Mouse (Mus musculus): ENCODE measurements around the gene Rnd2. TPM values are rescaled to one million over a fixed set of nuclear protein-coding genes. Genes with fewer than 3 reads are reported as not detected.
A peak's percentile ranks its signal among the peaks of the same experiment; 100 is the strongest.
"Not testable (repeated sequence)": the region's sequence is repeated elsewhere in the genome, so short reads cannot be mapped to it uniquely, and the experiment has no call there.

The Rnd2 gene
- polyA plus RNA-seq, 1 experiment from 2014 or later: 61.8 TPM

DNA sequence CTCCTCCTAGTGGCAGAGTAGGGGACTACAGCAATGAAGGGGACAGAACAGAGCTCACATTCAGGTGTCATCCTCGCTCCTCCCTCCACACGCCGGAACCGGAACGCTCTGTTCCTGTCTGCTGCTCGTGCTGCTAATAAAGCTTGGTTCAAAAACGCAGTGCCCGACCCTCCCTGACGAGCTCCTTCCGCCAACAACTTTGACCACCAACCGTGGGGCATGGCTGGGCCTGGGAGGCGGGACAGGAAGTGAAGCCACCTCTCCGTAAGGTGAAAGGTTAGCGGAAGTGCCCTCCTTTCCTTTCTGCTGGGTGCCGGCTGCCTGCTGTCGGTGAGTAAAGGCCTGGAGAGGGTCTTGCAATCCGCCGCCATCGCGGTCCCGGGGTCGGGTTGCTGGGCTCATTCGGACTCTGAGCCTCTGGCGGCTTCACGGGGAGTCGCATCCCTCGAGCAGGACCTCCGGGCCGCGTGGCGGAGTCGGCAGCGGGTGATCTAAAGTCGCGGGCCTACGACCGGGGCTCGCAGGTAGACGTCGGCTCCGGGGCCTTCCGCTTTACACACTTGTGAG, 22.6 kb upstream of the Rnd2 start, which contains the start of gene Rpl27:
Gene Rpl27 (plus strand): TSS at position 172 of the 567 bp plus-strand sequence.
- Histone ChIP-seq H3K9me3 (ENCODE audit: control insufficient read depth, low read length) (no peaks in the 10 kb centered on the region), H3K36me3 (ENCODE audit: control insufficient read depth, insufficient read depth, low read length) (peaks cover 18% of the 10 kb centered on the region), H3K9ac (replicated peaks; ENCODE audit: low read depth, low read length) (peak within 1 kb of the TSS; percentile 90), H3K27ac (ENCODE audit: low read depth, low read length) (peak within 1 kb of the TSS; percentile 93), H3K4me1 (ENCODE audit: control insufficient read depth, insufficient read depth, low read length) (peaks cover 14% of the 10 kb centered on the region), H3K4me2 (ENCODE audit: low read depth, low read length) (peak within 1 kb of the TSS; percentile 99), H3K4me3 (ENCODE audit: low read depth, low read length) (peak within 1 kb of the TSS; percentile 78), H3K27me3 (ENCODE audit: control insufficient read depth, insufficient read depth, low read length) (no peaks in the 10 kb centered on the region; the same call in 1 of the 2 replicates)
- WGBS: under 1% methylated on average over 42 of the region's 42 CpGs
- ATAC-seq (ENCODE audit: low read depth): peak; percentile 98

DNA sequence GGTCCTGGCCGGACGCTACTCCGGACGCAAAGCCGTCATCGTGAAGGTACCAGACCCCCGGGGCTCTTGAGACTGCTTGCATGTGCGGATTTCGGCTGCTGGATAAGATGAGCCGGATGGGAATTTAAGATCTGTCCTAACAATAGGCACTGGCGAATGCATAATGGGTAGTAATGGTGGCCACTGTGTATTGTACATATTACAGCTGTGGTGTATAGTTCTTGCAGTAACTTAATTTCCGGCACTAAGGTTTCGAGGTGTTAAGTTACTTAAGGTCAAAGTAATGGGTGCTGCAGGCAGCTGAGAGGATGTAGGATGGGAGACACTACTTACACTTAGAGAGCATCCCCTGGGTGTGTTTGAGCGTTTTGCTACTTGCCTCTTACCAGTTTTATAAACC, 22.0 kb upstream of the Rnd2 start:
- Histone ChIP-seq H3K9me3 (ENCODE audit: control insufficient read depth, low read length) (no peaks in the 10 kb centered on the region), H3K9ac (replicated peaks; ENCODE audit: low read depth, low read length) (peak overlapping the region; percentile 90), H3K4me2 (ENCODE audit: low read depth, low read length) (peak overlapping the region; percentile 99), H3K27me3 (ENCODE audit: control insufficient read depth, insufficient read depth, low read length) (no peaks in the 10 kb centered on the region; the same call in 1 of the 2 replicates), H3K4me1 (ENCODE audit: control insufficient read depth, insufficient read depth, low read length) (peaks cover 14% of the 10 kb centered on the region), H3K4me3 (ENCODE audit: low read depth, low read length) (peak overlapping the region; percentile 78), H3K27ac (ENCODE audit: low read depth, low read length) (peak overlapping the region; percentile 93), H3K36me3 (ENCODE audit: control insufficient read depth, insufficient read depth, low read length) (peaks cover 18% of the 10 kb centered on the region)
- WGBS: 2% methylated on average over 14 of the region's 14 CpGs
- peak; percentile 7 for ATAC-seq (ENCODE audit: low read depth)

DNA sequence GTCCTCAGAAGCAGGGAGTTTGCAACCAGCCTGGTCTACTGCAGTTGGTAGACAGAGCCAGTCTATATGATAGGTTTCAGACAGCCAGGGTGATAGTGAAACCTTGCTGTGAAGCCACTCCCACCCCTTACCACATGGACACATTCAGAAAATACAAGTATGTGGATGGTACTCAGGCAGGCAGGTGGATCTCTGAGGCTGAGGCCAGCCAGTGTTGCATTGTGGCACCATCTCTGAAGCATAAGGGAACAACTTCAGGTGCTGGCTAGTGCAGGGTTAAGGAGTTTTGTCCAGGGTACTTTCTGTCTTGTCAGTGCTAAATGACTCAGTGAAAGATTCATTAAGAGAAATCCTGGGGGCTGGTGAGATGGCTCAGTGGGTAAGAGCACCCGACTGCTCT, 18.5 kb upstream of the Rnd2 start:
- no peak overlapping the region for H3K4me3 ChIP-seq (ENCODE audit: low read depth, low read length)
- no peak overlapping the region for H3K9ac ChIP-seq (replicated peaks; ENCODE audit: low read depth, low read length)
- H3K36me3 ChIP-seq (ENCODE audit: control insufficient read depth, insufficient read depth, low read length): peaks cover 18% of the 10 kb centered on the region
- no peaks in the 10 kb centered on the region for H3K9me3 ChIP-seq (ENCODE audit: control insufficient read depth, low read length)
- H3K27me3 ChIP-seq (ENCODE audit: control insufficient read depth, insufficient read depth, low read length): no peaks in the 10 kb centered on the region; the same call in 1 of the 2 replicates
- H3K4me2 ChIP-seq (ENCODE audit: low read depth, low read length): no peak overlapping the region
- H3K27ac ChIP-seq (ENCODE audit: low read depth, low read length): no peak overlapping the region
- peaks cover 14% of the 10 kb centered on the region for H3K4me1 ChIP-seq (ENCODE audit: control insufficient read depth, insufficient read depth, low read length)
- WGBS: 85% methylated on average over 1 of the region's 1 CpGs
- ATAC-seq (ENCODE audit: low read depth): no peak

DNA sequence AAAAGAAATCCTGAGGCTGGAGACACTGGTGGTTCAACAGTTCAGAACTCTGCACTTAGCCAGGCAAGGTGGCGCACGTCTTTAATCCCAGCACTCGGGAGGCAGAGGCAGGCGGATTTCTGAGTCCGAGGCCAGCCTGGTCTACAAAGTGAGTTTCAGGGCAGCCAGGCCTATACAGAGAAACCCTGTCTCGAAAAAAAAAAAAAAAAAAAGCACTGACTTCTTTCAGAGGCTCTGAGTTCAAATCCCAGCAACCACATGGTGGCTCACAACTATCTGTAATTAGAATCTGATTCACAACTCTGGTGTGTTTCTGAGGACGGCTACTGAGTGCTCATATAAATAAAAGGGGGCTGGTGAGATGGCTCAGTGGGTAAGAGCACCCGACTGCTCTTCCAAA, 17.9 kb upstream of the Rnd2 start:
- not testable (repeated sequence) for H3K4me2 ChIP-seq (ENCODE audit: low read depth, low read length); H3K27me3 ChIP-seq (ENCODE audit: control insufficient read depth, insufficient read depth, low read length); H3K9ac ChIP-seq (replicated peaks; ENCODE audit: low read depth, low read length); H3K4me3 ChIP-seq (ENCODE audit: low read depth, low read length); H3K27ac ChIP-seq (ENCODE audit: low read depth, low read length); H3K9me3 ChIP-seq (ENCODE audit: control insufficient read depth, low read length); ATAC-seq (ENCODE audit: low read depth)
- Histone ChIP-seq H3K36me3 (ENCODE audit: control insufficient read depth, insufficient read depth, low read length) (peaks cover 18% of the 10 kb centered on the region), H3K4me1 (ENCODE audit: control insufficient read depth, insufficient read depth, low read length) (peaks cover 14% of the 10 kb centered on the region)
- WGBS: 91% methylated on average over 8 of the region's 8 CpGs

DNA sequence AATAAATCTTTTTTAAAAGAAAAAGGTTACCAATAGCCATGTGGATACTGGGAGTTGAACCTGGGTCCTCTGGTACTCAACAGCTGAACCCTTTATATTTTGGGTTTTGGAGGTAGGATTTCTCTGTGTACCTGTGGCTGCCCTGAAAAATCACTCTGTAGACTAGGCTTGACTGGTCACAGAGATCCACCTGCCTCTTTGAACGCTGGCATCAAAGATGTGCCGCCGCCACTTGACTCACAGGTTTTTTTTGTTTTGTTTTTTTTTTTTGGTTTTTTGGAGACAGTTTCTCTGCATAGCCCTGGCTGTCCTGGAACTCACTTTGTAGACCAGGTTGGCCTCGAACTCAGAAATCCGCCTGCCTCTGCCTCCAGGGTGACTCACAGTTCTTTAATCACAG, 17.0 kb upstream of the Rnd2 start:
- H3K9ac ChIP-seq (replicated peaks; ENCODE audit: low read depth, low read length): no peak overlapping the region
- no peaks in the 10 kb centered on the region for H3K27me3 ChIP-seq (ENCODE audit: control insufficient read depth, insufficient read depth, low read length)
- 90% methylated on average over 5 of the region's 5 CpGs for WGBS
- H3K4me2 ChIP-seq (ENCODE audit: low read depth, low read length): no peak overlapping the region
- H3K27ac ChIP-seq (ENCODE audit: low read depth, low read length): no peak overlapping the region
- no peak overlapping the region for H3K4me3 ChIP-seq (ENCODE audit: low read depth, low read length)
- H3K36me3 ChIP-seq (ENCODE audit: control insufficient read depth, insufficient read depth, low read length): peaks cover 18% of the 10 kb centered on the region
- H3K4me1 ChIP-seq (ENCODE audit: control insufficient read depth, insufficient read depth, low read length): peaks cover 14% of the 10 kb centered on the region
- no peaks in the 10 kb centered on the region for H3K9me3 ChIP-seq (ENCODE audit: control insufficient read depth, low read length)
- ATAC-seq (ENCODE audit: low read depth): no peak

DNA sequence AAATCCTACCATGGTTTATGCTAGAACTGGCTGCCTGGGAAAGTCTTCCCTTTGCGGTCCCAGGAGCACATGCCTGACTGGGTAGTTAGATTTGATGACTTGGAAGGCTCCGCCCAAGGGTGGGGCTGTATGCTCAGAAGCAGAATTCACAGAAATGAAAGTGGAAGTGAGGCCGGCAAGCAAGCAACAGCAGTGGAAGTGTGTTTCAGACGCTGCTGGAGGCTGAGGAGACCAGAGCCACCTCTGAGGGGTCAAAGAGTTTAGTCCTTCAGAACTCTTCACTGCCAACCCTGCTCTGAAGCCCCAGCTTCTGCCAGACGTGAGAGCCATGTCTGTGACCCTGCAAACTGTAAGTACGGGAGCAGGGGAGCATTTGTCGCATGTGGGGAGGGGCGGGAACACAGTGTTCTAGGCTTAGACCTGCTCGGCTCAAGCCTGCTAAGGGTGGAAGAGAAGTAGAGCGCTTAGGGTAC, 16.5 kb upstream of the Rnd2 start, which contains the start of gene Ifi35:
Gene Ifi35 (plus strand): TSS at position 134 of the 473 bp plus-strand sequence.
- 39% methylated on average over 10 of the region's 10 CpGs for WGBS

DNA sequence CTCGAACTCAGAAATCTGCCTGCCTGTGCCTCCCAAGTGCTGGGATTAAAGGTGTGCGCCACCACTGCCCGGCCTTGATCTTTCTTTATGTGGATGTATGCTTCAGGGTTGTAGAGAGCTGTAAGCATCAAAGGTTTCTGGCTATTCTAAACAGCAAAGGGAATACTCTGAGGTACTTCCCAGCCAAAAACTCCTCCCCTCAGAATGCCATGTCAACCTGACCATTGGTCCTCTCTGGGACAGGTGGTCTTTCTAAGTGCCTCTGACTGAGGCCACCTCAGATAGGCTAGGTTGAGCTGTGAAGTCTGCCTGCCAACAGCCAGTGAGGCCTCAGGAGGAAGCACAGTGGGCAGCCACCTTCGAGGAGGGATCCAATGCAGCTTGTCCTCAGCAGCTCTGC, 15.9 kb upstream of the Rnd2 start:
- Histone ChIP-seq H3K36me3 (ENCODE audit: control insufficient read depth, insufficient read depth, low read length) (peaks cover 17% of the 10 kb centered on the region), H3K4me3 (ENCODE audit: low read depth, low read length) (no peak overlapping the region), H3K9me3 (ENCODE audit: control insufficient read depth, low read length) (no peaks in the 10 kb centered on the region), H3K9ac (replicated peaks; ENCODE audit: low read depth, low read length) (no peak overlapping the region), H3K4me2 (ENCODE audit: low read depth, low read length) (no peak overlapping the region), H3K4me1 (ENCODE audit: control insufficient read depth, insufficient read depth, low read length) (peaks cover 5% of the 10 kb centered on the region; the same call in 1 of the 2 replicates), H3K27me3 (ENCODE audit: control insufficient read depth, insufficient read depth, low read length) (no peaks in the 10 kb centered on the region), H3K27ac (ENCODE audit: low read depth, low read length) (no peak overlapping the region)
- ATAC-seq (ENCODE audit: low read depth): no peak
- WGBS: 91% methylated on average over 4 of the region's 4 CpGs

More for the DNA sequence above, 16.5 kb upstream of the Rnd2 start, which contains the start of gene Ifi35:
- H3K9me3 ChIP-seq (ENCODE audit: control insufficient read depth, low read length): no peaks in the 10 kb centered on the region
- peaks cover 18% of the 10 kb centered on the region for H3K36me3 ChIP-seq (ENCODE audit: control insufficient read depth, insufficient read depth, low read length)
- H3K27ac ChIP-seq (ENCODE audit: low read depth, low read length): no peak within 1 kb of the TSS
- no peak within 1 kb of the TSS for H3K9ac ChIP-seq (replicated peaks; ENCODE audit: low read depth, low read length)
- no peak for ATAC-seq (ENCODE audit: low read depth)
- H3K4me2 ChIP-seq (ENCODE audit: low read depth, low read length): 0 out of 2 replicates have a peak within 1 kb of the TSS, but pooled peaks have one; percentile 0
- H3K4me3 ChIP-seq (ENCODE audit: low read depth, low read length): no peak within 1 kb of the TSS
- no peaks in the 10 kb centered on the region for H3K27me3 ChIP-seq (ENCODE audit: control insufficient read depth, insufficient read depth, low read length)
- H3K4me1 ChIP-seq (ENCODE audit: control insufficient read depth, insufficient read depth, low read length): peaks cover 11% of the 10 kb centered on the region

DNA sequence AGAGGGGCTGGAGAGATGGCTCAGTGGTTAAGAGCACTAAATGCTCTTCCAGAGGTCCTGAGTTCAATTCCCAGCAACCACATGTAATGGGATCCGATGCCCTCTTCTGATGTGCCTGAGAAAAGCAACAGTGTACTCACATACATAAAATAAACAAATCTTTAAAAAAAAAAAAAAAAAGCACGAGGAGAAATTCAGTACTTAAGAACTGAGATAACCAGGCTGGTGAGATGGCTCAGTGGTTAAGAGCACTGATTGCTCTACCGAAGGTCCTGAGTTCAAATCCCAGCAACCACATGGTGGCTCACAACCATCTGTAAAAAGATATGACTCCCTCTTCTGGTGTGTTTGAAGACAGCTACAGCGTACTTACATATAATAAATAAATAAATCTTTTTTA, 15.2 kb upstream of the Rnd2 start:
- WGBS: 92% methylated on average over 4 of the region's 4 CpGs
- H3K9me3 ChIP-seq (ENCODE audit: control insufficient read depth, low read length); H3K36me3 ChIP-seq (ENCODE audit: control insufficient read depth, insufficient read depth, low read length); H3K4me1 ChIP-seq (ENCODE audit: control insufficient read depth, insufficient read depth, low read length); H3K9ac ChIP-seq (replicated peaks; ENCODE audit: low read depth, low read length); H3K4me2 ChIP-seq (ENCODE audit: low read depth, low read length); ATAC-seq (ENCODE audit: low read depth); H3K27ac ChIP-seq (ENCODE audit: low read depth, low read length); H3K27me3 ChIP-seq (ENCODE audit: control insufficient read depth, insufficient read depth, low read length); H3K4me3 ChIP-seq (ENCODE audit: low read depth, low read length): not testable (repeated sequence)

DNA sequence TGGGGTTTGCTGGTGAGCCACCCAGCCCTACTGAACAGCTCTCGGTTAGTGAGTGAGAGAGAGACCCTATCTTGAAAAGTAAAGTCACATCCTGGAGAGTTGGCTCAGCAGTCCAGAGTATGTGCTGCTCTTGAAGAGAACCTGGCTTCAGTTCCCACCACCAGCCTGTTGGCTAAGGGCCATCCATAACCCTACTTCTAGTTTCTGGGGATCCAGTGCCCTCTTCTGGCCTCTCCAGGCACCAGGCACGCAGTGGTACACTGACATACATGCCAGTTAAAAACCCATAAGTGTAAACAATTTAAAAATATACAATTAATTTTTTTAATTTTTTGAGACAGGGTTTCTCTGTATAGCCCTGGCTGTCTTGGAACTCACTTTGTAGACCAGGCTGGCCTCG, 14.4 kb upstream of the Rnd2 start:
- Histone ChIP-seq H3K27me3 (ENCODE audit: control insufficient read depth, insufficient read depth, low read length) (no peaks in the 10 kb centered on the region), H3K4me2 (ENCODE audit: low read depth, low read length) (no peak overlapping the region), H3K27ac (ENCODE audit: low read depth, low read length) (no peak overlapping the region), H3K9me3 (ENCODE audit: control insufficient read depth, low read length) (no peaks in the 10 kb centered on the region), H3K36me3 (ENCODE audit: control insufficient read depth, insufficient read depth, low read length) (peaks cover 4% of the 10 kb centered on the region), H3K9ac (replicated peaks; ENCODE audit: low read depth, low read length) (no peak overlapping the region), H3K4me1 (ENCODE audit: control insufficient read depth, insufficient read depth, low read length) (no peaks in the 10 kb centered on the region), H3K4me3 (ENCODE audit: low read depth, low read length) (no peak overlapping the region)
- 80% methylated on average over 3 of the region's 3 CpGs for WGBS
- no peak for ATAC-seq (ENCODE audit: low read depth)

Data from neural tube, embryonic 14.5 days (tissue).